17 mouse cellular contexts compared by ENCODE assay signal in genomic region chr14:77162496-77162895, GRCm38 (mm10). TPM values are rescaled to one million over a fixed set of nuclear protein-coding genes. Genes with fewer than 3 reads are reported as not detected.
"Had no signal": no experiment of that assay in that cellular context is flagged by ENCODE, and none has a peak within 500 bp of the region (broad histone marks: within the 10 kb centered on the region; RNA-seq: fewer than 3 reads in every experiment).

No protein-coding gene starts in this region.

- H3K9me3 ChIP-seq: limb, embryonic 13.5 days; neural tube, embryonic 12.5 days; stomach, embryonic 15.5 days had no signal

- H3K27me3 ChIP-seq: neural tube, embryonic 12.5 days had no signal

- H3K36me3 ChIP-seq: limb, embryonic 13.5 days; stomach, embryonic 15.5 days had no signal

- H3K27ac ChIP-seq: kidney, postnatal 0 days; limb, embryonic 13.5 days; liver, embryonic 14.5 days; neural tube, embryonic 12.5 days; stomach, embryonic 15.5 days had no signal

- H3K4me3 ChIP-seq: limb, embryonic 13.5 days; neural tube, embryonic 12.5 days; stomach, embryonic 15.5 days had no signal

- DNase-seq: kidney, postnatal 36 days; layer of hippocampus, adult 9-11 months; layer of hippocampus, postnatal 36 days; lung, adult 18-20 months; midbrain, embryonic 14.5 days; spleen, adult 18-20 months; thymus, adult 2 months; thymus, postnatal 25 days had no signal

- H3K9ac ChIP-seq: limb, embryonic 13.5 days; liver, embryonic 14.5 days; neural tube, embryonic 12.5 days; stomach, embryonic 15.5 days had no signal

- H3K4me2 ChIP-seq: limb, embryonic 13.5 days; neural tube, embryonic 12.5 days; stomach, embryonic 15.5 days had no signal

RNA-seq across cellular contexts. Expression of gene Enox1, which starts 5.9 kb away (rescaled TPM):
- total RNA-seq: megakaryocyte progenitor cell, adult 5-6 weeks; monocyte, adult 5-6 weeks; neutrophil, adult 5-6 weeks had no signal
- polyA plus RNA-seq: liver, adult 2 months had no signal
